Mouse (Mus musculus): Measurements from ENCODE around the gene Zfp113. TPM values are rescaled to one million over a fixed set of nuclear protein-coding genes. Genes with fewer than 3 reads are reported as not detected.

The Zfp113 gene
- 1.4 and 1.6 TPM in 2 replicates for polyA plus RNA-seq (2012; rRNA removed)

GRCm38 (mm10) chr5:138155443-138155976 lies at the start of gene Zfp113:
Gene Zfp113 (minus strand): TSS chr5:138155744.

DNA sequence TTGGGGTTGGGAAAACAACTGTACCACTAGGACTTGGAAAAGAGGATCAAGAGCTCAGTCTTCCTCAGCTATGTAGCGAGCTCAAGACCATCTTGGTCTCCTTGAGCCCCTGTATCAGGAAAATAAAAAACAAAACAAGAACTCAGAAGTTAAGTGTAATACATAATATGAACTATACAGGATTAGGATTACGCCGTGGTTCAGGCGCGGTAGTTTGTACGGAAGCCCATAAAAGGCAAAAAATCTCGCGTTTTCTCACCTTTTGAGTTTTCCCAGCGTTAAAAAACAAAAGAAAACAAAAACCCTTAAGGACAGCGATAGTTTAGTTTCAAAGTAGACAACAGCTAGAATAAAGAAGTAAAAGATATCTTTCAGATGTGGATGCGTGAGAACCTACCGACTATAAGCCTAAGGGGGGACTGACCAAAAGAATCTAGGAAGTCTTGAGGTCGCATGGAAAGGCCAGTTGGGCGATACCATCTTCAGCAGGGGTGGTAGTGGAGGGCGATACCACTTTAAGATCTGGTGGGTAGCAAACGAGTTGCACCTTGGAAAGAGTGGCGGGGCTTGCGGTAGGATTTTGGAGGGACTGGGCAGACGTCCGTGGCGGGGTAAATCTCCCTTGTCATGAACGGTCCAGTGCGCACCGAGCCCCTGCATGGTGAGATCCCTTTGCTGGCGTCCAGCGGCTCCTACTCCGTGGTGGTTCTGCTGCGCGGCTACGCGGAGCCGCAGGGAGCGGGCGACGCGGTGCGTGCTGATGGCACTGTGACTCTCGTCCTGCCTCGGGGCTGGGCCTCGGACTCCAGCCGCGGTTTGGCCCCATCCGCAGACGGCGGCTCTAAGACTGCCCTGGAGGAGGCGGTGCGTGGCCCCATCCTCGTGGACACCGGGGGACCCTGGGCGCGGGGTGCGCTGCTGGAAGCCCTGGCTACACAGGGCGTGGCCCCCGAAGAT lies 38.5 kb upstream of the Zfp113 start, which contains the start of gene Mblac1:
TSS of gene Mblac1 (plus strand) at position 544 of the 957 bp plus-strand sequence.

DNA sequence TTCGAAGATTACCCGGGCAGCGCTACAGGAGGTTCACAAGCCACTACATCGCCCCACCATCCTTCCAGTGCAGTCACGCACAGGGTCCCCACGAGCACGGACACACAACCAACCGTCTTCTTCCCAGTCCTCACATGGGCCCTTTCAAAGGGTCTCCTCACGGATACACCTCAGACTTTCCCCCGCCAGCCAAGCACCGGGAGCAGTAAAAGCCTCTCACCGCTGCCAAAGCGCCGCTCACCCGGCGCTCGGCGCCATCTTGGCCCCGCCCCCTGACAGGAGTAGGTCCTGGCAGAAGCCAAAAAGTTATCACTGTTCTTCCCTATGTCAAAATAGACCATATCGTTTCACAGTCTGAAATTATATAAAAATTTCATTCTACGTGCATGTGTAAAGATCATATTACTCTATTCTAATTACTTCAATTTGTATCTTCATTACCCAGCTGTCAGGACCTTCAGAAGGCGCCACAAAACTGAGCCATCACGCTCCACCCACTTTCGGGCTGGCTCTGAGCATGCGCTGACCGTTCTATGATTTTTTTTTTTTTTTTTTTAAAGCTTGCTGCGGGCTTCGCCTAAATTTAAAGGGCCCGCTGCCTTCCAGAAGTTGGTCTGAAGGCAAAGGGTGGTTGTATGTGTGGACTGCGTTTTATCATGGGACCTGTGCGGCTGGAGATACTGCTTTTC lies 31.6 kb upstream of the Zfp113 start, which contains the start of the genes Taf6 and Cnpy4:
TSS of gene Taf6 (minus strand) at position 502 of the 689 bp plus-strand sequence.
TSS of gene Cnpy4 (plus strand) at position 536 of the 689 bp plus-strand sequence.

GRCm38 (mm10) chr5:138171695-138172491 lies 16.3 kb upstream of the Zfp113 start, which contains the start of the genes Ap4m1 and Mcm7:
Gene Ap4m1 (plus strand): TSS chr5:138172002.
Gene Mcm7 (minus strand): TSS chr5:138172422.

GRCm38 (mm10) chr5:138160842-138161665 lies 5.5 kb upstream of the Zfp113 start, which contains the start of gene Cops6:
Gene Cops6 (plus strand): TSS chr5:138161071.

DNA sequence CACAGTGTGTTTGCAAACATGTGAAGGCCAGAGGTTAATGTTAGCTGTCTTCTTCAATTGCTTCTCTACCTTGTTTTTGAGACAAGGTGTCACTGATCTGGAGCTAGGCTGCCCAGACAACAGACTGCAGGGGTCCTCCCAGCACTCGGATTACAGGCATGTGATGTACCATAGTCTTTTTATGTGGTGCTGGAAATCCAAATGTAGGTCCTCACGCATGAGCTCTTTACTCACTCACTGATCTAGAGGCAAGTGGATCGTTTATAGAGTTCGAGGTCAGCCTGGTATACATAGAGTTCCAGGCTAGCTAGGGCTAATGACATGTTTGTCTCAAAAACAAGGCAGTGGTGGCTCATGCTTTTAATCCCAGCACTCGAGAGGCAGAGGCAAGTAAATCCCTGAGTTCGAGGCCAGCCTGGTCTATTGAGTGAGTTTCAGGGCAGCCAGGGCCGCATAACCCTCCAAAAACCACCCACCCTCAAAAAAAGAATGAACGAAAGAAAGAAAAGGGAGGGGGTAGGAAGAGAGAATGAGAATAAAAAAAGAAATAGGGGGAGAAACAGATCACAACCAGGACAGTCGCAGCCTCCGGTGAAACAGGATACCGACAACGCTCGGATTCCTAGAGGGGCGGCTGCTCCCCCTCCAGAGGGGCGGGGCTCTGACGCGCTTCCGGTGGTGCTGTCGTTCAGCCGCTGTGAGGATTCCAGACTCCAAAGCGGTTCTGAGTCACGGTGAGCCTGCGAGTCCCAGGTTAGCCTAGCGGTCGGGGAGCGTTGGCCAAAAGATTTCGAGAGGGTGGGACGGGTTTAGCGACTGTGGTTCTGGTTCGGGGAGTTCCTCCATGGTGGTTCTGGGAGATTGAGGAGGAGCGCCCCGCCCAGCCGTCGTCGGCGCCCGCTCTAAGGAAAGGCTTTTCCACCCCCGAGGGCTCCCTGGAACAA lies 39.0 kb downstream of the Zfp113 start, which contains the start of gene Zscan21:
TSS of gene Zscan21 (plus strand) at position 649 of the 944 bp plus-strand sequence.

Other genes starting within 250 kb of the Zfp113 start
- 17.9 and 21.6 TPM in 2 replicates for gene Cyp3a13, start 234.1 kb downstream of the Zfp113 start, polyA plus RNA-seq (2012; rRNA removed)
- 0.30 and 0.49 TPM in 2 replicates for gene Gjc3, start 192.6 kb downstream of the Zfp113 start, polyA plus RNA-seq (2012; rRNA removed)
- 584 and 631 TPM in 2 replicates for gene Azgp1, start 174.2 kb downstream of the Zfp113 start, polyA plus RNA-seq (2012; rRNA removed)
- not detected in 2 replicates for gene Smok3a, start 134.5 kb downstream of the Zfp113 start, polyA plus RNA-seq (2012; rRNA removed)
- gene Smok3b, start 134.3 kb downstream of the Zfp113 start, polyA plus RNA-seq (2012; rRNA removed): 0.01 TPM in 1 of 2 replicates, not detected in the other
- not detected in 2 replicates for gene Smok3c, start 102.5 kb downstream of the Zfp113 start, polyA plus RNA-seq (2012; rRNA removed)
- 2.9 and 3.0 TPM in 2 replicates for gene Zkscan1, start 70.7 kb downstream of the Zfp113 start, polyA plus RNA-seq (2012; rRNA removed)
- 10.0 and 10.6 TPM in 2 replicates for gene Zscan21, start 38.8 kb downstream of the Zfp113 start, polyA plus RNA-seq (2012; rRNA removed)
- 113 and 134 TPM in 2 replicates for gene Cops6, start 5.3 kb upstream of the Zfp113 start, polyA plus RNA-seq (2012; rRNA removed)
- gene Ap4m1, start 16.3 kb upstream of the Zfp113 start, polyA plus RNA-seq (2012; rRNA removed): 10.2 and 11.1 TPM in 2 replicates
- gene Mcm7, start 16.7 kb upstream of the Zfp113 start, polyA plus RNA-seq (2012; rRNA removed): 65.8 and 67.1 TPM in 2 replicates
- gene Taf6, start 31.7 kb upstream of the Zfp113 start, polyA plus RNA-seq (2012; rRNA removed): 23.8 and 24.7 TPM in 2 replicates
- gene Cnpy4, start 31.7 kb upstream of the Zfp113 start, polyA plus RNA-seq (2012; rRNA removed): 6.9 TPM in 2 replicates
- 1.7 and 1.8 TPM in 2 replicates for gene Mblac1, start 38.6 kb upstream of the Zfp113 start, polyA plus RNA-seq (2012; rRNA removed)
- 0.12 and 0.16 TPM in 2 replicates for gene Nxpe5, start 70.2 kb upstream of the Zfp113 start, polyA plus RNA-seq (2012; rRNA removed)
- gene Lamtor4, start 99.7 kb upstream of the Zfp113 start, polyA plus RNA-seq (2012; rRNA removed): 59.3 and 63.4 TPM in 2 replicates
- 20.7 and 25.8 TPM in 2 replicates for gene BC037034, start 108.3 kb upstream of the Zfp113 start, polyA plus RNA-seq (2012; rRNA removed)
- 0.02 TPM in 2 replicates for gene Gal3st4, start 117.1 kb upstream of the Zfp113 start, polyA plus RNA-seq (2012; rRNA removed)
- not detected in 2 replicates for gene Gm43720, start 124.2 kb upstream of the Zfp113 start, polyA plus RNA-seq (2012; rRNA removed)
- 1.5 and 2.1 TPM in 2 replicates for gene Gpc2, start 124.3 kb upstream of the Zfp113 start, polyA plus RNA-seq (2012; rRNA removed)
- 1.8 and 2.9 TPM in 2 replicates for gene Stag3, start 124.5 kb upstream of the Zfp113 start, polyA plus RNA-seq (2012; rRNA removed)
- 0.51 and 0.54 TPM in 2 replicates for gene Pvrig, start 186.2 kb upstream of the Zfp113 start, polyA plus RNA-seq (2012; rRNA removed)

Measured in liver, embryonic 18 days (tissue).